Mouse (Mus musculus) ovary, adult 10 weeks (tissue): ENCODE measurements around the gene Amn1. TPM values are rescaled to one million over a fixed set of nuclear protein-coding genes. Genes with fewer than 3 reads are reported as not detected.

Experiments used
- polyA plus RNA-seq: library from polyadenylated mRNA; stranded (reverse); fragments of 350-450 nt; fragmentation: Illumina TruSeq; extraction: RNeasy Lipid Tissue Mini Kit (QIAGEN cat#74804); gene quantifications from one replicate; pipeline ENCODE4 v1.2.3, GENCODE M21; 2014

The Amn1 gene
- 48.3 TPM for polyA plus RNA-seq

GRCm38 (mm10) chr6:149188041-149188924, at the start of gene Amn1:
Amn1 (minus strand) TSS chr6:149188712.

DNA sequence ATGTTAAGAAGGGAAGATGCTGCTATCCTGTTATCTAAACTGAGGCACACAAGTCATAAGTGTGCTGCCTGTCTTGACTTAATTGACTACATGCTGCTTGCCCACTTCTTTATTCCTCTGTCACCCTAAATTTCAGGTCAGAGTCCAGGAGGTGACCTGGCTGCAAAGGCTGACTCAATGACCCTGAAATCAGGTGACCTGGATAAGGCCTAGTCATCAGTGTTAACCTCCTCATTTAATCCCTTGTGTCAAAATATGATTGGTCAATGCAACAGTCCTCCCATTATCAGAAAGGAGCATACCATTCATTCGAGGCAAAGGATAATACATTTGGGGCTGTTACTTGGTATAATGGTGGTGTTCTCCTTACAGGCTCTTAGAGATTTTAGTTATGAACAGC, 49.0 kb downstream of the Amn1 start, which contains the start of gene Etfbkmt:
Gene Etfbkmt, plus strand, starts transcription at position 379 of the 400 bp plus-strand sequence.

GRCm38 (mm10) chr6:149129870-149130269, 58.6 kb downstream of the Amn1 start, which contains the start of gene Gm10203:
Gm10203 (plus strand) TSS chr6:149130170.

Other genes starting within 250 kb of the Amn1 start
- gene Sinhcaf, start 242.2 kb downstream of the Amn1 start, polyA plus RNA-seq: 104 TPM
- gene Dennd5b, start 87.0 kb downstream of the Amn1 start, polyA plus RNA-seq: 25.5 TPM
- gene Gm10203, start 58.5 kb downstream of the Amn1 start, polyA plus RNA-seq: not detected
- gene Etfbkmt, start 48.9 kb downstream of the Amn1 start, polyA plus RNA-seq: 69.8 TPM
- 269 TPM for gene Resf1, start 120.7 kb upstream of the Amn1 start, polyA plus RNA-seq
- 50.2 TPM for gene Bicd1, start 220.2 kb upstream of the Amn1 start, polyA plus RNA-seq